Mouse (Mus musculus) hindbrain, embryonic 15.5 days (tissue): ENCODE data around the gene Afap1l2. TPM values are rescaled to one million over a fixed set of nuclear protein-coding genes. Genes with fewer than 3 reads are reported as not detected.

ENCODE experiments used
- polyA plus RNA-seq: library from polyadenylated mRNA; unstranded; fragments of >200 nt; fragmentation: Nextera tagmentation; extraction: Ambion mirVana; gene quantifications from 2 replicates; pipeline ENCODE4 v1.2.1, GENCODE M21; 2015

Gene Afap1l2
- polyA plus RNA-seq, 1 experiment from 2014 or later = 16.4 TPM

Other genes with a start within 250 kb of the Afap1l2 start
- gene Ccdc186, start 186.0 kb downstream of the Afap1l2 start, polyA plus RNA-seq = 20.3 and 22.9 TPM in 2 replicates
- 1.1 and 1.3 TPM in 2 replicates for gene Tdrd1, start 182.0 kb downstream of the Afap1l2 start, polyA plus RNA-seq
- 0.50 and 0.62 TPM in 2 replicates for gene Vwa2, start 134.0 kb downstream of the Afap1l2 start, polyA plus RNA-seq